Mouse (Mus musculus): ENCODE results near the gene Tff2. TPM values are rescaled to one million over a fixed set of nuclear protein-coding genes. Genes with fewer than 3 reads are reported as not detected.

Gene Tff2
- total RNA-seq (2021), result not detected
- long read RNA-seq, result 0 reads

DNA sequence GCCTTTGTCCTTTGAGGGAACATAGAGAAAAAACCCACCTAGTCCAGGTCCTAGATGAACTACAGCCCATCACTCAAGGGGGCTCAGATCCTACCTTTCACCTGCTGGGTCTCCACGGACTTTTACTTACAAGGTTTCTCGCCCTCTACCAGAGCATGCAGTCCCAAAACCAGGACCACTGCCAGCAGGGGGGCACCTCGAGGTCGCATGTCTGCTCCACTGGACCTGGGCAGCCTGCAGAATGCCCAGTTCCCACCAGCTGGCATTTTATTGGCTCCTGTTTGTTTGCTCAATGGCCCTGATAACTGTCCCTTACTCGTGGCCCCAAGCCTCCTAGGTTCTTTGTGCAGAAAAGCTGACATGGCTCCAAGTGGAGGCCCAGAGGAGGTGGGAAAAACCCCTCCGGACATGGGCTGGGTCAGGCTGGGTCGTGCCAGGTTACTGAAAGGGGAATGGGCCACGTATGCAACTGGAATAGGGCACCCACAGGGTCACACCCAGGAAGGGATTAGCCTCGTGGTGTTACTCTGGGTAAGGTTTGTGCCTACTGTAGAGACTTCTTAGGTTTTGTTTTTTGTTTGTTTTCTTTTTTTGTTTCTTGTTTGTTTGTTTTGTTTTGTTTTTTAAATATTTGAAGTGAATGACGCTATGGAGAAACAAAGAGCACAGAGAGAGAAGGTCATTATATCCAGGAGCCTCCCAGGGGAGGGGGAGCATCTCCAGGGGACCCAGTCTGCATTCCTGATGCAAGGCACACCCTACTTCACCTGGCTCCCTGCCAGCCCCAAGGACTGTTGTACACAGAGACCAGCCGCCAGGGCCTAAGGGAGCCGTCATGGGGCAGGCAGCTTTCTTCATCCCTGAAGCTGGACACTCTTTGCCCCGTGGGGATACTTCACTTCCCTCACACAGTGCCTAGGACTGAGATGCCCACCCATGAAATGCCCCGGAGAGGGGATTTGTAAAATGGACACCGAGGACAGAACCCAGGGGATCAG is at the start of gene Tff2:
TSS of gene Tff2 (minus strand) at position 243 of the 998 bp plus-strand sequence.
- DNase-seq (ENCODE audit: low spot score in 2 of 2), result no peak

DNA sequence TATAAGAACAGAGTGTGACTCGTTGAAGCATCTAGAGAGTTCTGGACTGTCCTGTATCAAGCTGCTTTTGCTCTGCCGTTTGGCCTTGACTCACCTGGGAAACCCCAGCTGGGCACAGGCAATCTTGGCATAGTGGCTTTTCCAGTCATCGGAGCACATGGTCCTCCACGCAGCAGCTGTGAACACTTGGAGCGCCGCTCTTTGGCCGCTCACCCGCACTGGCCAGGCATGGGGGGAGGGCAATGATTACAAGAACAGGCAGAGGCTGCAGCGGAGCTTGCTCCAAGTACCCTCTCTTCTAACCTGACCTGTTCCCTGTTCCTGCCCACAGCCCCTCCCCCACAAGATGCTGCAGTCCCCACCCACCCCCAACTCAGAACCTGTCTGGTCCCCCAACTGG is 49.3 kb upstream of the Tff2 start:
- no peak for DNase-seq (ENCODE audit: low spot score in 2 of 2)

DNA sequence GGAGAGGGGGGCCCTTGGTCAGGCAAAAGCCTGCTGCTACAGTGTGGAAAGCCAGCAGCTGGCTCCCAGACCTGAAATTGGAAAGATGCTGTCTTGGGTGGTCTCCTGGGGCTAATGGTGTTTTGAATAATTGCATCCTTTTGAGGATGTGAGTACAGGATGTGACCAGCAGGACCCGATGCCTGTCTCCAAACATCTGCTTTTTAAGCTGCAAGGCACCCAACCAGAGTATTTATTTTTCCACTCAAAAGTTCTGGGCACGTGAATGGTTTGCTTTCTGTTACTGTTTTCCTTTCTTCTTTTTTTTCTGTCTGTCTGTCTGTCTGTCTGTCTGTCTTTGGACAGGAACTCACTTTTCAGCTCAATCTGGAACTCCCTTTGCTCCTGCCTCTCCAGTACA is 48.6 kb upstream of the Tff2 start:
- DNase-seq (ENCODE audit: low spot score in 2 of 2), result no peak

DNA sequence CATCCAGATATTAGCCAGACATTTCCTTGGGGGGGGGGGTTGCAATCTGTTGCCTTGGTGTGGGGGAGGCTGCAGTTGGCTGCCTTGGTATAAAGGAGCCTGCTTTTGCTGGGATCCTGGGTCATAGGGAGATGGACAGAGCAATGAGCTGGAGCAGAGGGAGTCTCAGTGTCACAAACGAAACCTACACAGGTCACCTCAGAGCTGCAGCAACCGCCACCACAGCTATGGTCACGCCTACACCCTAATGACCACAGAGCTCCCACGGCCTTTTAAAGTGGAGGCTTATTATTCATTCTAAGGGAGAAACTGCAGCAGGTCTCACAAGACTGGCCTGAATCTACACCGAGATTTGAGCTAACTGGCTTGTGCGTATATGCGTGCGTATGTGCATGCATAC is 47.7 kb upstream of the Tff2 start:
- DNase-seq (ENCODE audit: low spot score in 2 of 2), result no peak

DNA sequence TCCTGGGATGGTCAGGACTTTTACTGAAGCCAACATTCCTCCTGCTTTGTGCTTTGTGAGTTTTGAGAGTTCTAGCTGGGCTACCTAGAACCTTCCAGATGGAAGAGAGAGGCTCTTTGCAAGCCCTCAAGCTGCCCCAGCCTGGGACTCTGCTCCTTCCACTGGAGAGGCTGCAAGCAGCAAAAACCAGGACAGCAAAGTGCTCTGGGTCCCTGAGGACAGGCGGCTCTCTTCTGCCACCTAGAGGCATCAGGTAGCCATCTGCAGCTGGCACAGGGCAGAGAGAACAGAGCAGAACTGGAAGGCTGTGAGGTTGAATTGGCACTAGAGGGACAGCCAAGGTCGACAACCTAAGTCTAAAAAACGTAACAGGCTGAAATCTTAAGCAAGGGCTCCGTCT is 43.3 kb upstream of the Tff2 start:
- peak; percentile 74 to 80 for DNase-seq (ENCODE audit: low spot score in 2 of 2)

DNA sequence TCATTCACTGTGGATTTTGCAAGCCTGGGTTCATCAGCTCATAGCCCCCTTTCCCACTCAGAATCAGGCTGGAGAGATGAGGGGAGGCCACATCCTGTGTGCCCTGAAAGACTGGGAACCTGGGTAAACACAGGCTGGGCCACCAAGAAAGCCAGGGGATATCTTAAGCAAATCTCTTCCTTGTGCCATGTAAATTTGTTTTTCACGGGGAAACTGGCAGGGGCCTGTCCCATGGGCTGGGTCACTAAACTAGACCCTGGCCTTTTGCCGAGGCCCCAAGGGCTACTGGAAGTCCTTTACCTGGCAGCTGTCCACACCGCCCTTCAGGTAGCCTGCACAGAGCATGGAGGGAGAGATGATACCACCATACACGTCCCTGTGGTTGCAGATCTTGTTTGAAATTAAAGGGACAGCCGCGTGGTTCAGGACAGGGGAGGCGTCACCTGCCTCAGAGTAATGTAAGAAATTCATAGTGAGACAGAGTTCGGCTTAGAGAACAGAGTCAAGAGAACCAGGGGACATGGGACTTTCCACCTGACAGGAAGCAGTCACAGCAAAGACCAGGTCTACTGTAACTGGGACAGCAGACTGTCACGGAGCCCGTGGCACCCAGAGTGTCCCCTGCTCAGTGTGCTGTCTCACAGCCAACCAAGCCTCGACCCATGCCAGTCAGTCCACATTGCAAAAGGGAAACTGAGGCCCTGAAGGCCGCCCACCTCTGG is 40.3 kb upstream of the Tff2 start:
- no peak for DNase-seq (ENCODE audit: low spot score in 2 of 2)

DNA sequence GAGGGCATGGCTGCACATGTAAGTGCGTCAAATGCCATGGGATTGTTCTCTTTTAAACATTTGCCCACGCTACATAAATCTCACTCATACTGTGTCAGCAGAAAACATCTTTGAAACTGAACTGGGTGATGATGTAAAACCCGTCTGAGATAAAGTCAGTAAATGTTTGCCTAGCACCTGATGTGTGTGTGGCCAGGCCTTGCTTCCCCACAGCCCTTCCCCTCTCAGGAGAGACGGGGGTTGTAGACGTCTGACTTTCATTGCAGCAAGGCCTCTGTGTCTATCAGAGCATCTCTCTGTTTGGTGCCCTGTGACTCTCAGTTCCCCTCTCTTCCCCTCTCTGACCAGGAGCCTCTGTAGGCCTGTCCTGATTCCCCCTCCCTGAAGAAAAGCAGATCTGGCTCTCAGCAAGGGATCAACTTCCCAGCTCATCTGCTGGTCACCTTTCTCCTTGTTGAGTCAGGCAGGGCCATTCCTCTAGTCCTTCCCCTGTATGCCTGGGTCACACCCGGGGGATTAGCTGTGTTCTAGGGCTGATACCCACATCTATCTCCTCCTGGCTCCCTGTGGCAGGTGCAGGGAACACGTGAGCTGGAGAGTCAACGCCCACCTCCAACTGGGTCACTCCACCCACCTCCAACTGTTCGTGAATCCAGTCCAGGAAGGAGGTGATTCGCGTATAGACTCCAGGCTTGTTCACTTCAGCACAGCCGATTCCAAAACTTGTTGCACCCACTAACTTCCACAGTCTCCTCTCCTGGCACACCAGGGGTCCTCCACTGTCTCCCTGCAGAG is 39.3 kb upstream of the Tff2 start:
- peak in 1 of 2 experiments; percentile 33 for DNase-seq (ENCODE audit: low spot score in 2 of 2)

DNA sequence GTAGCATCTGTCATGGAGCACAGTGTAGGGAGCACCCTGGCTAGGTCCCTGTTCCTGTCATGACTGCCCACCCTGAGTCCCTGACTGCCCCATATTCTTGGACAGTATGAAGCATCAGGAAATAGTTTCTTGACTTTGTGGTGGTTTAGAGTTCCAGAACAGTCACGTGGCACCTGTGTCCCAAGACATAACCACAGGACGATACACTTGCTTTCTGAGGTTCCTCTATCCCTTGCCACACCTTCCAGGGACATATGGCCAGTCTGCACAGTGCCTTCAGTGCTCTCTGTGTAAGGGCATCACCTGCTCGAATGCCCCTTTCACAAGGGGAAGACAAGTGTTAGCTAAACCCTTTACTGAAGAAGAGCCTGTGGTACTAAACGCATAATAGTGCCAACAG is 37.4 kb upstream of the Tff2 start:
- DNase-seq (ENCODE audit: low spot score in 2 of 2), result no peak

DNA sequence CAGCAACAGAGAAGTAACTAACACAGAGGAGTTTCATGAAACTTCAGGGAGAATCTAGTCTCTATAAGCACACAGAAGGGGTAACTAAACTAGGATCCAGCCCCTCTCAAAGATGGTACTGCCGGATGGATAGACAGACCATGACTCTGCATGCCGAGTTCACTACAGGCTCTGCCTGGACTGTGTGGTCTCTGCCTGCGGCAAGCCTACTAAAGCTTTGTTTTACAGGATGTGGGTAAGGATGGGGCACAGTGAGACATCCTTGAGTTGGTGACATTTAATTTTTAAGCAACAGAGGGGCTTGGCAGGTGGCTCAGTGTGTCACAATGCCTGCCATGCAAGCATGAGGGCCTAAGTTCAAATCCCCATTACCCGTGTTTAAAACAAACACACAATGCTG is 32.2 kb upstream of the Tff2 start:
- DNase-seq (ENCODE audit: low spot score in 2 of 2), result no peak

DNA sequence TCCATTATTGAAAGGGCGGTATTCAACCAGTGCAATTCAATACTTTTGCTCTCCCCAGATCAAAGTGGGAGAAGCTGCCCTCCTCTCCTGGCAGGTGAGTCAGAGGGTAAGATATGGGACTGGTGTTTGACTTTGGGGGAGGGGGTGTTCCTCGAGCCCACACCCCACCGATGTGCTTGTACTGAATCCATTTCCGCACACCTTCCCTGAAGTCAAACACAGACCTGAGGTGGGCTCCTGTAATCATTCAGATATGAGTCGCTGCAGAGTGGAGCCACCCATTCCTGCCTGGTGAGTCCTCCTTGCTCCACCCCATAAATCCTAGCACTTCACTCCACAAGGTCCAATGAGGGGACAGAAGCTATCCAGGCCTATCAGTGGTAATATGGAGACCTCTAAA is 25.7 kb upstream of the Tff2 start:
- no peak for DNase-seq (ENCODE audit: low spot score in 2 of 2)

DNA sequence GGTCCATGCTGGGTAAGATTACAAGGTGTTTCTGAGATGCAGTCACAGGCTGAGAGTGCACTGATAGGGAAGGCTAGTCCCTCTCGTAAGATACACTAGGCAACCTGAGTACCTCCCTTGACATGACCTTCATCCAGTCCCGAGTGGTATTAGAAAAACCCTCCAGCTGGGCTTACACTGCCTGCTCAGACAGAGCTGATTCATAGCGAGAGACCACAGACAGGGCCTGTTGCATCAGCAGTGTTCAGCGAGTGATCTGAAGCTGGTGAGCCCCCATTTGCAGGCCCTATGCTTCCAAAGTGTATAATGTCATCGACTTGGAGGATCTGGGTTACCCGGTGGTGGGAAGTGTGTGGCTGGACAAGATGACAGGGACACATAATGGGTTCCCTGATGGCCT is 21.0 kb upstream of the Tff2 start, which contains the start of gene Tff1:
TSS of gene Tff1 (minus strand) at position 151 of the 400 bp plus-strand sequence.
- DNase-seq (ENCODE audit: low spot score in 2 of 2), result no peak

DNA sequence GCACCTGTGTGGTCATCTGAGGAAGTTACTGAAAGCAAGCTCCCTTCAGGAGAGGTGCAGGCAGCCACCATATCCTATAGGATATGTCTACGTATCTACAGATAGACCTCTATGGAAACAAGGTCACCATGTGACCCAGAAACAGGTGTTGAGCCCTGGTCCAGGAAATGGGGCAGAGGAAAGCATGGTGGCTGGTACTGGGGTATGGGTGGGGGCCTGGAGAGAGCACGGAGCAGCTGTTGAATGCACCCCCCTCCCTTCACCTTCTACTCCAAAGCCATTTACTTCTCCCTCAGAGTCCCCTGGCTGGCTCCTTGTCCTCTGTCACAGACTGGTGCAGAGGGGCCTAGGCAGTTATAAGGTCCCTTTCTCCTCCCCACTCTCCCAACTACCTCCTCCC is 19.7 kb upstream of the Tff2 start:
- no peak for DNase-seq (ENCODE audit: low spot score in 2 of 2)

DNA sequence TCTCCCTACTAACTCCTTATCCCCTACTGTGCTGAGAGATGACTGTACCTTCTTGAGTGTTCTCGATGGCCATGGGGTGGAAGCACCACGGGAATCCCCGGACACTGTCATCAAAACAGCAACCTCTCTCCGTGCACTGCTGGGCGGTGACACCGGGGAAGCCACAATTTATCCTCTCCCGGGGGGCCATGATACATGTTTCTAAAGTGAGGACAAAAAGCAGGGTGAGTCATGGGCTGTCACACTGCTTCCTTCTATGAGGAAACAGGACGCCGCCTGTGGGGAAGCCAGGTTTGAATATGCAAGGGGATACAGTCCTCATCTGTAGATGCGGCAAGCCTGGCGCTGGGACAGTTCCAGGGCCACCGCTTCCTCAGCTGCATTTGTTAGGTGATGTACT is 18.5 kb upstream of the Tff2 start:
- no peak for DNase-seq (ENCODE audit: low spot score in 2 of 2)

DNA sequence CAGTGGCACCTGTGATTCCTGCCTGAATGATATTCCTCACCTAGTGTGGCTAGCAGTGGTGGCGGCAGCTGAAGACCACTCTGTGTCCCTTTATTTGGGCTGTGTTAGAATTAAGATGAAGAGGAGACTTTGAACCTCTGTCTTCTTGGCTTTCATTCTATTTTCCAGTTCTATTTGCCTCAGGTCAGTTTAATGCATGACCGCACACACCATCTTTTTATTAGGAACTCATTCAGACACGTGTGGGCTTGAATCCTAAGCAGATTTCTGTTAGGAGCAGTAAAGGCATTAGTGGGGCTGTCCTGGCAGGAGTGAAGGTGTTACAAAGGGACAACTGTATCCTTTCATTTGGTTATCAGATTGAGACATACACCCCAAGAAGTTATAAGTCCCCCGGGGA is 16.2 kb upstream of the Tff2 start:
- DNase-seq (ENCODE audit: low spot score in 2 of 2), result no peak

DNA sequence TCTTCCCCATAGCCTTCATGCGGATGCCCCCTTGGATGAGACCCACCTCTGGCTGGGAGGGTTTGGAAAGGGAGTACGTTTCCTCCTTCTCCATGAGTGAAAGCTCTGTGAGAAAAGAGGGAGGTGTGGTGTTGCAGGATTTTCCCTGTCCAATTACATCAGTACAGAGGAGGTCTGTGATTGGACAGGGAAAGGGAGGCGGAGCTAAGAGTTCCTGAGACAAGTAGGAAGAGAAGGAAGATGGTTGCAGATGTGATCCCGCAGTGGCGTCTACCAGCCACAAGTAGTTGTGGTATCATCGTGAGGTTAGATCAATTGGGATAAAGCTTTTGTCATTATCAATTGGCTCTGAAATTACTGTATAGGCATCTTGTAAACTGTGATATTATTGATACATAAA is 13.8 kb upstream of the Tff2 start:
- DNase-seq (ENCODE audit: low spot score in 2 of 2), result no peak

DNA sequence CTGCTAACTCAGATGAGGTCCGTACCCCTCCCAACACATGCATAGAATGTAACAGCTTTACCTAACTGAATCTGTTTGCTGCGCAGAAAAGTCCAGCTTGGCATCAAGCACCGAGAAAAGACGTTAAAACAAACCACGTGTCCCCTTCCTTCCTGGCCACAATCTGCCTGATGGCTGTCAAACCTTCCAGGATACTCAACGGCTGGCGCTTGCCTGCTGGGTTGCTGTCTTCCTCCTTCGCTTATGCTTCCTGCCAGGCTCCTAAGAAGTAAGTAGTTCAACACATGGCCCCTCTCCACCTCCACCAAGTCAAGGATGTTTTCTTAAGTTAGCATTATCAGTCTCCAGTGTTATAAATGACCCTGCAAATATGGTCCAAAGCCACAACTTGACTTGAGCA is 9.7 kb upstream of the Tff2 start:
- no peak for DNase-seq (ENCODE audit: low spot score in 2 of 2)

DNA sequence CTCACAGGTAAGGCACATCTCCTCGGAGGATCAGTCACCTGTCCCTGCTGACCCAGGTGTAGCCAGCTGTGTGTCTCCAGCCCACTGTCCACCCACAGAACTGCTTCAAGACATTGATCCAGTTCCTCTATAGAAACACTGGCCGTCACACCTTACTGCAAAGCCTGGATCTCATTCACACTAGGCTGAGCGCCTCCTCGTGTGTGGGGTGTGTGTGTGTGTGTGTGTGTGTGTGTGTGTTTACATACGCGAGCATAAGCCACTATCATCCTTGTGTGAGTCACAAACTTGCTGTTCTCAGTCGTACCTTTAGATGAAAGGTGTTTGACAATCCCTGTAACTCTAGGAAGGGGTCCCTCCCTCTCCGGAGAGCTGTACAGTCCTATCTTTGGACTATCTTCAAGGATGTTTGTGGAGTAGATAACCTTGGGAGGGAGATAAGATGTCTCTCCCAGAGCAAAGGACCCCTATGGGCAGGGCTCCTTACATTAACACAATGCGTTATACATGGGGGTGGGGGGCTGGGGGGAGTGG is 9.0 kb upstream of the Tff2 start:
- no peak for DNase-seq (ENCODE audit: low spot score in 2 of 2)

DNA sequence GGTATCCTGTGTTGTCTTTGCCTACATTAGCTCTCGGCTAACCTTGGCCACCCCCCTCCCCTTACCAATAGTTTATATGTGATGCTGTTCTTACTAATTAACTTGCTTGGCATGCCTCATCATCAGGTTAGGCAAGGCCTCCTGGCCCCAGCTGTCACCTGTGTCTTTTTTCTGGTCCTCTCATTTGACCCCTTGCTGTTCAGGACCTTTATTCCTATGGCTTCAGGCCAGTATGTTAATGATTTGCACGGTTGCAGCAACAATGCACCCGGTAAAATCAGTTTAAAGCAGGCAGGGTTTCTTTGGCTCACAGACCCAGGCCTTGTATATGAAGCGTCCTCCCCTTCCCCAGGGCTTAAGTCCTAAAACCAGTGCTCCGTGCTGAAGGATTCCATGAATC is 8.4 kb upstream of the Tff2 start:
- DNase-seq (ENCODE audit: low spot score in 2 of 2), result no peak

DNA sequence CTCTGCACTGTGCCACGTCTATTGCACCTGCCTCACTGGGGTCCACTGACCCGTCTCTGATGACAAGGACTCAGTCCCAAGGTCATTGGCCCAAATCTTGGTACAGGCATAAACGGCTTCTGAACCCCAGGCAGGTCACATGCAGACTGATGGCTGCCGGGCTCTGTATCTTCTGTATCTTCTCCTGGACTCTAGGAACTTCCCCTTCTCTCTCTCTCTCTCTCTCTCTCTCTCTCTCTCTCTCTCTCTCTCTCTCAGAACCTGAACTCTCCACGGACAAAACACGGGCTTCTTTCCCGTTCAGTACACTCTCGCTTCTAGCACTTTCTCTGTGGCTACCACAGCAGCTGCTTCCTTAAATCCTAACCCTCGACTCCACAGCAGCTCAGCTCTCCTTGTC is 1.9 kb upstream of the Tff2 start:
- DNase-seq (ENCODE audit: low spot score in 2 of 2), result no peak

DNA sequence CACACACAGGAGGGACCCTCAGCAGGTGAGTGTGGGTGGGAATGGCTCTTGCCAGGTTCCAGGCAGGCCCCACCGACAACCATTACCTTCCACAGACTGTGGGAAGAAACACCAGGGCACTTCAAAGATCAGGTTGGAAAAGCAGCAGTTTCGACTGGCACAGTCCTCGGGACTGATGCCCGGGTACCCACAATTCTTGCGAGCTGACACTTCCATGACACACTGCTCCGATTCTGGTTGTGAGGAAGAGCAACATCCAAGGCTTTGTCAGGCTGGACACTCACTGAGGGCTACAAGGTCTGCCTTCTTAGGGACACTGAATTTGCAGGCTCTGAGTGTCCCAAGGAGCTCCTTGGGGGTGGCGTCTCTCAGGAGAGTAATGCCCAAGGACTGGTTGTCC is 2.0 kb downstream of the Tff2 start:
- DNase-seq (ENCODE audit: low spot score in 2 of 2), result no peak

DNA sequence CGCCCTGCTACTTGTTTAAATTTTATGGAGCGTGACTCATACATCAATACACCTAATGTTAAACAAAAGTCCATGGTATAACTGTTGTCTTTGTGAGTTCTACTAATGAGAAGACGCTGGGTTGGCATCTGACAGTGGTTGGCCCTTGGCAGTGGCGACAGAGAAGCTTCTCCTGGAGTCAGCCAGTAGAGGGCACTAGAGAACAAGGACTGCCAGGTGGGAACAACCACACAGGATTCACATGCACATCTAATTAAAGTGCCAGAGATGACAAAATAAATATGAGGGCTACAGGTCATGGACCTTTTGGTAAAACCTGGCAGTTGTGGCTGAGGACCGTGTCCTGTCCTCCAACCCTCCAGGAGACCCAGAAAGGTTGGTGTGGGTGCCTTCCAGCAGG is 5.7 kb downstream of the Tff2 start:
- DNase-seq (ENCODE audit: low spot score in 2 of 2), result peak; percentile 54 to 64

All from layer of hippocampus, postnatal 10 days (tissue).